Mouse (Mus musculus): ENCODE data around the gene Rhoq. TPM values are rescaled to one million over a fixed set of nuclear protein-coding genes. Genes with fewer than 3 reads are reported as not detected.

Gene Rhoq
- polyA plus RNA-seq, 1 experiment from 2014 or later: 9.1 TPM

GRCm38 (mm10) chr17:87041739-87042138 is 78.9 kb downstream of the Rhoq start:
- no peak for ATAC-seq (ENCODE audit: low read depth)
- WGBS: 73% methylated on average over 19 of the region's 19 CpGs
- Histone ChIP-seq H3K4me3 (ENCODE audit: low read depth, low read length) (no peak overlapping the region), H3K27me3 (ENCODE audit: control insufficient read depth, insufficient read depth, low read length) (no peaks in the 10 kb centered on the region), H3K4me1 (ENCODE audit: control insufficient read depth, insufficient read depth, low read length) (no peaks in the 10 kb centered on the region), H3K9ac (replicated peaks; ENCODE audit: low read depth, low read length) (no peak overlapping the region), H3K27ac (ENCODE audit: low read depth, low read length) (no peak overlapping the region), H3K9me3 (ENCODE audit: control insufficient read depth, low read length) (no peaks in the 10 kb centered on the region), H3K4me2 (ENCODE audit: low read depth, low read length) (no peak overlapping the region), H3K36me3 (ENCODE audit: control insufficient read depth, insufficient read depth, low read length) (no peaks in the 10 kb centered on the region; the same call in none of the 2 replicates)

DNA sequence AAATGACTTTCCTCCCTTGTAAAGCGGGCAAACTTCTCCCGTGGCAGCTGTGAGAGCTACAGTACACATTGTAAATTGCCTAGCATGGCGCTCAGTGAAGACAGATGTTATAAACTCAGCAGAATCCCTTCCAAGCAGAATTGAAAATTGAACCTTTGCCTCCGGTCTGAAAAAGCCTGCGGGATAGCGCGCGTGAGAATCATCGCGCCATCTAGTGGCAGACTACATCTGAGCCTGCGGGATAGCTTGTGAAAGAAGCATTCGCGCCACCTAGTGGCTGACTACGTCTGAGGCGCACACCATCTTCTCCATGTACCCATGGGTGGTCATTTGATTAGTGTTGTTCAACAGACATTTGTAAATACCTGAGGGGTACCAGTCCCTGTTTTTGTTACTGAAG is 81.5 kb downstream of the Rhoq start:
- no peak overlapping the region for H3K4me3 ChIP-seq (ENCODE audit: low read depth, low read length)
- 2% methylated on average over 15 of the region's 15 CpGs for WGBS
- H3K4me2 ChIP-seq (ENCODE audit: low read depth, low read length): no peak overlapping the region
- no peaks in the 10 kb centered on the region for H3K4me1 ChIP-seq (ENCODE audit: control insufficient read depth, insufficient read depth, low read length)
- H3K27ac ChIP-seq (ENCODE audit: low read depth, low read length): no peak overlapping the region
- no peaks in the 10 kb centered on the region for H3K9me3 ChIP-seq (ENCODE audit: control insufficient read depth, low read length)
- no peak overlapping the region for H3K9ac ChIP-seq (replicated peaks; ENCODE audit: low read depth, low read length)
- no peaks in the 10 kb centered on the region for H3K36me3 ChIP-seq (ENCODE audit: control insufficient read depth, insufficient read depth, low read length)
- ATAC-seq (ENCODE audit: low read depth): peak; percentile 89
- no peaks in the 10 kb centered on the region for H3K27me3 ChIP-seq (ENCODE audit: control insufficient read depth, insufficient read depth, low read length)

- no peak overlapping the region for H3K4me3 ChIP-seq (ENCODE audit: low read depth, low read length)
- ATAC-seq (ENCODE audit: low read depth): peak; percentile 46; the same call in 1 of the 2 replicates
- no peaks in the 10 kb centered on the region for H3K4me1 ChIP-seq (ENCODE audit: control insufficient read depth, insufficient read depth, low read length)
- no peak overlapping the region for H3K9ac ChIP-seq (replicated peaks; ENCODE audit: low read depth, low read length)
- H3K27me3 ChIP-seq (ENCODE audit: control insufficient read depth, insufficient read depth, low read length): no peaks in the 10 kb centered on the region
- H3K4me2 ChIP-seq (ENCODE audit: low read depth, low read length): no peak overlapping the region
- WGBS: 86% methylated on average over 8 of the region's 8 CpGs
- no peaks in the 10 kb centered on the region for H3K36me3 ChIP-seq (ENCODE audit: control insufficient read depth, insufficient read depth, low read length)
- no peak overlapping the region for H3K27ac ChIP-seq (ENCODE audit: low read depth, low read length)
- no peaks in the 10 kb centered on the region for H3K9me3 ChIP-seq (ENCODE audit: control insufficient read depth, low read length)
These were observed 81.9 kb downstream of the Rhoq start for GRCm38 (mm10) chr17:87044796-87045195.

Other genes starting within 250 kb of the Rhoq start
- 6.6 and 11.7 TPM in 2 replicates for gene Epas1, start 209.4 kb upstream of the Rhoq start, polyA plus RNA-seq (2014; fragmentation: Nextera tagmentation; extraction: Ambion mirVana)
- gene Tmem247, start 45.7 kb upstream of the Rhoq start, polyA plus RNA-seq (2014; fragmentation: Nextera tagmentation; extraction: Ambion mirVana): not detected in 2 replicates
- not detected in 2 replicates for gene Atp6v1e2, start 15.2 kb upstream of the Rhoq start, polyA plus RNA-seq (2014; fragmentation: Nextera tagmentation; extraction: Ambion mirVana)
- 34.4 and 38.7 TPM in 2 replicates for gene Pigf, start 62.3 kb downstream of the Rhoq start, polyA plus RNA-seq (2014; fragmentation: Nextera tagmentation; extraction: Ambion mirVana)
- 217 and 236 TPM in 2 replicates for gene Cript, start 62.5 kb downstream of the Rhoq start, polyA plus RNA-seq (2014; fragmentation: Nextera tagmentation; extraction: Ambion mirVana)
- 23.0 and 25.2 TPM in 2 replicates for gene Socs5, start 144.6 kb downstream of the Rhoq start, polyA plus RNA-seq (2014; fragmentation: Nextera tagmentation; extraction: Ambion mirVana)